Mouse (Mus musculus): ENCODE results near the gene Clrn2. TPM values are rescaled to one million over a fixed set of nuclear protein-coding genes. Genes with fewer than 3 reads are reported as not detected.
A peak's percentile ranks its signal among the peaks of the same experiment; 100 is the strongest.

Clrn2 gene
- polyA plus RNA-seq, 1 experiment, result not detected

DNA sequence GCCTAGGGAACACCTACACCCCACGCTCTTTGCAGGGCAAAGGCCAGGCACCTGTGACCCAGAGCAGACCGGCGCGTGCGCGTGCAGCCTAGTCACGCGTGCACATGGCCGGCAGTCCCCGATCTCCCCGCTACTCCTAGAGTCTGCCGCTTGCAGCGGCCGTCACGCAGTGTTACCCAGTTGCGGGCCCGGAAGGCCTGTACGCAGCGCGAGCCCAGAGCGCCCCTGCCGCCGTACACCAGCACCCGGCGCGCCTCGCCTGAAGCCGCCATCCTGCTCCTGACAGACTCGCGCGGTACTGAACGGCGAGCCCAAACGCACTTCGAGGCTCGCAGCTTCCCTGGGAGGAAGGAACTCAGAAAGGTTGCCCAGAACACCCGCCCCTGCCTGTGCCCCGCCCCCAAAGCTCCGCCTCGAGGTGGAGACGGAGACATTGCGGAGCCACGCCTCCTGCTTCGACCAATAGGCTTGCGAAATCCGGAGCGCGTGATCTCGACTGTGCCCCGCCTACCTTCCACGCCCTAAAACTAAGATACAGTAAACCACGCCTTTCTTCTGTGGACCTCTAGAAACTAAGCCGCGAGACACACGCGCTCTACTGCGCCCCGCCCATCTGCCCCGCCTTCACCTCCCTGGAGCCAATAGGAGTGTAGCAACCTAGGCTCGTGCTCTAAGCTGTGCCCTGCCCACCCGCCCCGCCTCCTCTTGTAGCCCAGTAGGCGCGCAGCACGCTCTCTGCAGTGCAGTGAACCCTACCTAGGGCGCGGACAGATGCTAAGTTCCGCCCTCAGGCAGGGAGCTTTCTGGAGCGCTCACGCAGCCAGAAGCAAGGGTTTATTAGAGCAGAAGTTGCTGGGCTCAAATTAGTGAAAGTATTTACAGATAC is 3.5 kb upstream of the Clrn2 start, which contains the start of gene Qdpr:
Gene Qdpr (minus strand): TSS at position 406 of the 886 bp plus-strand sequence.
- peak; percentile 83 for DNase-seq (ENCODE audit: low read depth)

DNA sequence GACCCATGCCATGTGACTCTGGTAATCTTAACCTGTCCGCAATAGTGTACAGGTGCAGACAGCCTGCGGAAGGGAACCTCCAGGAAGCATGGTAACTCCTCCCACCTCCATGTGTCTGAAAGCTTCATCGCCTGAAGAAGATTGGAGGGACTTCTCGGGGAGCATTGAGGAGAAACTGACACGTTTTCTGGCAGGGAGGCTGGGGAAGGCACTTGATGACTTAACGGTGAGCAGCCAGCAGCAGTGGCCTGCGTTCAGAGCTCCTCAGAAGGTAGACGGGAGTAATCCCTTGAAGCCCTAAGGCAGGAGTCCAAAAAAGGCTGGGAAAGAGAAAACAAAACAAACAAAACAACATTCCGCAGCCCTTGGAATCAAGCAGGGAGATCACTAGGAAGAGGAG is 905 bp downstream of the Clrn2 start:
- DNase-seq (ENCODE audit: low read depth), result no peak

DNA sequence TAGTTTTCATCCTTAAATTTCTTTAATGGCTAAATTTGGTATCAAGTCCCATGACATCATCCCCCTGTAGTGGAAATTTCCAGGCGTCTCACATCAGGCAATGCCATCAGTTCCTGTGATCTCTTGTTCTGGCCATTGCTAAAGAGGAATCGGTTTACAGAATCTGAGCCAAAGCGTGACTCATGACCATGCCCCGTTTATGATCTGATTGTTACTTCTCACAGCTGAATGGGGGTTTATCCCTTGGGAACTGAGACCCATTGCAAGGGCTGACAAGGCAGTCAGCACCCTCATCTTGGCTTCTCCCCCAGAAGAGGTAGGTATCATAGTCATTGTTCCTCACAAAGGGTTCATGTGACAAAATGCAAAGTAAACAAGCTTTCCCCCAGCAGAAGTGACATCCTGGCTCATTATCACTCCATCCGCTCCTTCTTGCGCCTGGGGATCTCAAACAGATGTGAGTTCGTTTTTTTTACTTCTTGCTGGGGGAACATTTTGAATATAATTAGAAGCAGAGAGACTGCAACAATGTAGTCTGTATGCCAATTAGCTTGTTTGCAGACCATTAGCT is 19.4 kb downstream of the Clrn2 start:
- no peak for DNase-seq (ENCODE audit: low read depth)

DNA sequence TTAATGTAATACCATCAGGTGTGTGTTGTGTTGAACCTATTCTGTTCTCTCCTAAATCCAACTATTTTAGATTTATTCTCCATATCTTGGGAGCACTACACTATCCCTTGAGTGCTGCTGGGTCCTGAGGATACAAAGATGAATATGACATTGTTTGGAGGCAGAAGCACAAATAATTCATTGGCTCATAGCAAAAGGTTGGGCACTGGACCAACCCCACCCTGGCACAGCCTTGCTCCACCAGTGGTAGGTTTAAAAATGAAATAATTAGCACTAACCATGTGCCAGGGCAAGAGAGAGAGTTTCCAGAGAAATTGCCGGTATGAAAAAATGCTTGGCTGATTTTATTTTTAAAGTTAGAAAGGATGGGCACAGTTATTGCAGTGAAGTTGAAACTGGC is 20.0 kb downstream of the Clrn2 start:
- no peak for DNase-seq (ENCODE audit: low read depth)

DNA sequence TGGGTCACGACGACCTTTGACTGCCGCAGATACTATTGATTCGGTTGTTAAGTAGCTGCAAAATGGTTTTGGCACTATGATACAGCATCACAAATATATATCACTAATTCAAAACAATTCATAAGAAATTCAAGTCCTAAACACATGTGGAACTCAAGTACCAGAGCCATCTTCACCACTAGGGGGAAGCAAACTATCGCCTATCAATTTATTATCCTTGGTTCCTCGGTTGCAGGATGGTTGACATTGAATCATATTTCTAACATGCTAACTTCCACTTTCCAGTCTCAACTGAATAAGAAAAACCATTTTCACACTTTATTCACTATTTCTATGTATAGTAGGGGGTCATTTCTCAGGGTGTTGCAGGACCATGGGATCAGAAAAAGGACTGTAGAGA is 20.7 kb downstream of the Clrn2 start:
- DNase-seq (ENCODE audit: low read depth), result no peak

DNA sequence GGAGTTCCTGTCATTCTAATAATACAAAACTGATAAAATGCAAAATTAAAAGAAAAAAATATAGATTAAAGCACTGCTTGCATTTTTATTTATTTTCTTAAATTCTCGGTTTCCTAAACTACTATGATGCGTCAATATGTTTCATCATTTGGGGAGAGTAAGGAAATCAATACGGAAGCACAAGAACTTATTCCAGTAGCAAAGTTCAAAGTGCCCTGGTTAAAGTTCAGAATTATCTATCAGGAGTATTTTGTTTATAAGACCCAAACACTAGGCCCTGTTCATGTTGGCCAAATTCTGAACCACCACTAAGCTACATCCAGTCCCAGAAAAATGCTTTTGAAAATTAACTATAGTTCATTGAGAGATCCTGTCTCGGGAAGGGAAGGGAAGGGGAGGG is 21.2 kb downstream of the Clrn2 start:
- no peak for DNase-seq (ENCODE audit: low read depth)

DNA sequence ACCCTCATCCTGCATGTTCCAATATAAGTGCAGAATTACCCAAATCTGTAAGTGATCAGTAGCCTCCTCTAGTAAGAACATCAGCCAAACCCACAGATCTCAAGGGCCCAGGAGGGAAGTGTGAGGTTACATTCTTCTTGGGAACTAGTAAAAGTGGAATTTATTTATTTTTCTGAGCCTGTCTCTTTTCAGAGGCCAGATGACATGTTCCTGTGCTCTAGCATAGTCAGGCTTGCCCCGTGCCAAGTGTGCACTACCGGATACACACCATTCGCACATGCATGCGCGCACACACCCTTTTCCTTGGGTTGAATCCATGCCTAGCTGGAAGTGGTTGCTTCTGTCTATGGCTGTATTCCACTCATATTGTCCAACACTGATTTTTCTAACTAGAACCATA is 22.2 kb downstream of the Clrn2 start:
- DNase-seq (ENCODE audit: low read depth), result no peak

DNA sequence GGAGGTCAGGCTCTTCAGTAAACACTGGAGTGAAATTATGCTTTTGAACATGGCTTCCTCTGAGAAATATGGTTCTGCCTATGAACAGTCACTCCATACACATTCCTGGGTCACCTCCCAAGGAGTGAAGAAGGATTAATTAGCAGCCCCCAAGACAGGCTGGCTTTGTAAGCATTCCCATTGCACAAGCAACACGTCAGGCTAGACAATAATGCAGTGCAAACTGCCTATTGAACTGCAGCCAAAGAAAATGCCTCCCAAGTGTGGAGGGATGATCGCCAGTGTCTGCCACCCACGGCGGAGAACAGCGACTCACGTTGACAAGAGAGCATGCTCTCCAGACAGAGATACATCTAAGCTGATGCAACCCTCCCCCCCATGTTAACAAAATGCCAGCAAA is 22.7 kb downstream of the Clrn2 start:
- DNase-seq (ENCODE audit: low read depth), result no peak

DNA sequence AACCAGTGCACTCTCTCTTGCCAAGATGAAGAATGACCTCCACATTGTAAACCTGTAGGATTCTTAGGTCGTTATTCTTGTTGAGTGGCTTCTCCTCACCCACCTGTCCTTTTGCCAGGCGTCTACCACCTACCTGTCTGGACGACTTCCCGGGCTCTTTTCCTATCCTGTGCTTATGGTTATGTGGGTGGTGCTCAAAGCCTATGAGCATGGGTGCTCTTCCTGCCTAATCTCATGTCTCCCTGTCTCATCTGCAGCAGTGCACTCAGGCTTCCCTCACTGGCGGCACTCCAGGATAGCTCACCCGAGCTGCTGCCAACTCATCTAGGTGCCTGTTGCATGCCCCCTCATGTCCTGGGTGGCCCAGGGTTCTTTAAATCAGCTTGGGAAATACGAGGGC is 24.1 kb downstream of the Clrn2 start:
- peak; percentile 99 for DNase-seq (ENCODE audit: low read depth)

DNA sequence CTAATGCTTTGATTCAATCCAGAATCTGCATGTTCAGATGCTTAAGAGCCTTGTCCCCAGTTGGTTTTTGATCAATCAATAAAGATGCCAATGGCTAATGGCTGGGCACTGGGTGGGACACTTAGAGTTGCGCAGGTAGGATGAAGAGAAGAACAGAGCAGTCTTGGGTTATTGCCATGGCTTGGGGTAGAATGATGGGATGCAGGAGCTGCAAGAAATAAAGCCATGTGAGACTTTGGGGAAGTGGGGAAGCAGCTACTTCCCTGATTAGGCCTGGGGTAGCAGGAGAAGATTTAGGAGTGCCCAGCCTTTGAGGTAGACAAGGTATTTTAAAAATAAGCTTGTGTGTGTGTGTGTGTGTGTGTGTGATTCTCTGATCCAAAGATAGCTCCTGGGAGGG is 26.5 kb downstream of the Clrn2 start:
- no peak for DNase-seq (ENCODE audit: low read depth)

DNA sequence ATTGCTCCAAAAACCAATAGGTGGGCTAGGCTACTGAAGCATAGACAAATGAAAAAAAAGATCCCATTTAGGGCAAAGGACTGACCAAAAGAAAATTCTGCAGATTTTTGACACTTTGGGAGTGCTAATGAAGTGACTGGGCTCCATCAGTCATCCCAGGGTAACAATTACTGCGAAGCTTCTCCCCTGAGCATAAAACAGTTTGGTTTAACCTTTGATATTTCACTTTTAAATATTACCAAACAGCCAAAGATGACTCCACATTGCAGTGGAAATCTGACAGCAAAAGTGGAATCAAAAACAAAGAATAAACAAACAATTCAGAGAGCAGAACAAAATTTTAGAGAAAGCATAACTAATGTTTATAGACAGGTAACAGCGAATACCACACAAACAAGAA is 27.6 kb downstream of the Clrn2 start:
- DNase-seq (ENCODE audit: low read depth), result no peak

DNA sequence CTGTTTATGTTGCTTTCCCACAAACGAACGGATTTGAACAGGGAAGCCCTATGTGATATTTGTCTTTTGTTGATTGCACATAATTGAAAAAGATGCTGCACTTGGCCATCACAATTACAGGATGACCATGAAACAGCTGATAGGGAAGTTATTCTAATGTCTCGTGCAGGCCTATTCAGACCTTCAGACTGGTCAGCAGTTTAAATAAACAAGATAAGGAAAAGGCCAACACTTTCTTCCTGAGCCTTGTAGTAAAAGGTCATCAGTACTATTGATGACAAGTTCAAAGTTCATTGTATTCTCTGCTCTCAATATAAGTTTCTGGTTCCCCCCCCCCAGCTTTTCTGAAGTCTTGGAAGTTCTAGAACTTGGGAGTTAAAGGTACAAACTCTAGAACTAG is 29.1 kb downstream of the Clrn2 start:
- no peak for DNase-seq (ENCODE audit: low read depth)

DNA sequence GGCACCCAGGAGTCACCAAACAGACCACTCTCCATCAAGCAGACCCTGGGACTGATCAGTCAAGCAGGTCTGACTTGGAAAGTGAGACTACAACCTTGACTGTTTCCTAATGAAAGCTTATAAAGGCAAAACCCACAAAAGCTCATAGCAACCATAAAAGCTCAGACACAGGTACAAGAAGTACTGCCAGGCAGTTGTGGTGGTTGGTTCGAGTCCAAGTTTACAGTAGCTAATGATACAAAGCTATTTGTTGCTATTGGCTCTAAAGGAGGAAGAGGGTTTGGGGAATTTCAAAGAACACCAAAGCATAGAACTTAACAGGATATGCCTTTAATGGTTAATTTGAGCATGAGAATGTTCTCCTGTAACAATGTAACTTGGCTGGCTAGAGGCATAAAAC is 30.1 kb downstream of the Clrn2 start:
- DNase-seq (ENCODE audit: low read depth), result no peak

DNA sequence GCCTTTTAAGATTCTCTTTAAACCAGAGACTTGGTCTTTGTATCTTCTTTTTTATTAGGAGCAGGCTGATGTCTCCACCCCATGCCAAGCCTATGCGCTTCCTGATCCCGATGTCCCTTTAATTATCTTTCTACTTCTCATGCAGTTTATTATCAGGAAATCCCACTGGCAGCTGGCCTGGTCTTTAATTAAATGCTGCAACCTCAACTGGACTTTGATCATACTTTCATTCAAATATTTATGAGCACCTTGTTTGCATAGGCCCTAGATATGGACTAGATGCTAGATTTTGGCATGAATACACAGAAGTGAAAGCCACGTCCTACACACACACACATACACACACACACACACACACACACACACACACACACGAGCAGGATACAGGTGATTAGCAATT is 38.2 kb downstream of the Clrn2 start:
- no peak for DNase-seq (ENCODE audit: low read depth)

DNA sequence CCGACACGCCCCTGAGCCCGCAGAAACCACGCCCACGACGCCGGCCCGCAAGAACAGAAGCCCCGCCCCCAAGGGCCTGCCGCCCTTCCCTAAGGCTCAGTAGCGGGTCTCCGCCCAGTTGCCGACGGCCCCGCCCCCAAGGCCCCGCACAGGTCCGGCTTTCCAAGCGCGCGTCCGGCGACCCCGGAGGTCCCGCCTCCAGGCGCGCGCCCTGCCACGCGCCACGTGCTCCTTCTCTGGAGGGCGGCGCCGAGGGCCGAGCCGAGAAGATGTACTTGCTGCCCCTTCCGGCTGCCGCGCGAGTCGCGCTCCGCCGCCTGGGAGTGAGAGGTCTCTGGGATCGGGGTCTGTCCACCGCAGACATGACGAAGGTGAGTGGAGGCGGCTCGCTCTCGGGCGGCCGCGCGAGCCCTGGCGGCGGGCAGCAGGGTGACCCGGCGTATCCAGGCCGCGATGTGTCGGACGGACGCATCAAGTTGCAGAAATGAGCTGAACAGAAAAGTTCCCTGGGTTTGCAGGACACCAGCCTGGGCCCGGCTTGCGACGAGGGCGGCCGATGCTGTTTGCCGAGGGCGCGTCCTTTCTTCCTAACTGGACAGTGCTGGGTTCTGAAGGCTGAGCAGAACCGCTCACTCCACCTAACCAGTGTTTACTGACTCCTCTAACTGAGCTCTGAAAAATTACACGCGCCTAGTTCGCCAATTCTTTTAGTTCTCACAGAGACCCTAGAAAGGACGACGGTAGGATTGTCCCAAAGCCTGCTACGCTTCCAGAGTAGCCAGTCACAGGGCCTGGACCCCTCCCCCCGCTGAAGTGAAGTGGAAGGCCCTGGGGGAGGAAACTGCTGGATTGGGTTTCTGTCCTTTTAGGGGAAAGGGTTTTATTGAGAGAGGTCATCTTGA is 39.9 kb downstream of the Clrn2 start, which contains the start of gene Lap3:
Gene Lap3 (plus strand): TSS at position 184 of the 902 bp plus-strand sequence.
- DNase-seq (ENCODE audit: low read depth), result no peak

DNA sequence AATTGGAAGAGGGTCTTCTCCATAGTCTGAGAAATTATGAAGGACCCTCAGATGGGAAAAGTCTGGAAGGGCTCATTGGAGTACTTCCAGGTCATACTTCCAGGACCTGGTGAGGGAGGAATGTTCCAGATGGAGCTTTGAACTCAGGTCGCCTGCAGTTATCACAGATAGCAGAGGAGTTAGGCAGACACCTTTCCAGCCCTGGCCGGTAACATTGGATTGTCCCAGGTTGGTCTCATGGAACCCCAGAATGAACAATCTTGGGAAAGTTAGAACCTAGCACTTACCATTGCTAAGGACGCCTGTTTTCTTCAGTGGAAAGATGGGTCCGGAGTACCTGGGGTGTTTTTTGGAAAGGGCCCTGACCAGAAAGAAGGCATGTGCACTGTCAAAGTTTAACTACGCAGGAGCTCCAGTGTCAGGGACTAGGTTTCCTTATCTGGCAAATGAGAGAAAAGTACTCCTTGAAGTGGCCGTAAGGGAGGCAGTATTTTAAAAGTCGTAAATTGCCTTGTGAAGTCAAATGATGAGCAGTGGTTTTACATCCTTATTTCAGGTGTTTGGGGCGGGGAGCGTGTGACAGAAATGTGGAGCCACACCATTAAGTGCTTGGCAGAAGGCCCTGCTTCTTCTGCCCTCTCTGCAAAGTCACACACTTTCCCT is 40.7 kb downstream of the Clrn2 start:
- DNase-seq (ENCODE audit: low read depth), result no peak

DNA sequence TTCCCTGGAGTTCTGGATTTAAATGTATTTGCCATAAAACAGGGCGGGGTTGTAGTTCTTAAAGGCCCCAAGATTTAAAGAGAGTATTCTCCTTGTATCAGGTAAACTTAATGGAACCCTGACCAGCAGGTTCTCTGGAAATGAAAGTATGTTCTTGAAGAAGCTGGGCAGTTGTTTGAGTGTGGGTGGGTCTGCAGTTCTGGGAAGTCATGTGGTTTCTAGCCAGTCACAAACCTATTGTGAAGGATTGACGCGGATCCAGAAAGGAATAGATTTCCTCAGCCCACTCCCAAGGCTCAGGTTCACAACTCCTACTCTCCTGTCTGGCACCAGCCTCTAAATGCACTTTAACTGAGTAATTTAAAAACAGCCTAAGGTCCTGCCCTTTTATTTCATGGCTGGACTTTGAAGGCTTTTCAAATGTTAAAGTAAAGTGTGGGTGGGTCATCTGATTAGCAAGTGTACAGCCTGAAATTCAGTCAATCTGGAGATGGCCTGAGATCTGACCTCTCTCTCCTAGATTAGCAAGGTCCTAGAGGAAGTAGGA is 42.0 kb downstream of the Clrn2 start:
- no peak for DNase-seq (ENCODE audit: low read depth)

DNA sequence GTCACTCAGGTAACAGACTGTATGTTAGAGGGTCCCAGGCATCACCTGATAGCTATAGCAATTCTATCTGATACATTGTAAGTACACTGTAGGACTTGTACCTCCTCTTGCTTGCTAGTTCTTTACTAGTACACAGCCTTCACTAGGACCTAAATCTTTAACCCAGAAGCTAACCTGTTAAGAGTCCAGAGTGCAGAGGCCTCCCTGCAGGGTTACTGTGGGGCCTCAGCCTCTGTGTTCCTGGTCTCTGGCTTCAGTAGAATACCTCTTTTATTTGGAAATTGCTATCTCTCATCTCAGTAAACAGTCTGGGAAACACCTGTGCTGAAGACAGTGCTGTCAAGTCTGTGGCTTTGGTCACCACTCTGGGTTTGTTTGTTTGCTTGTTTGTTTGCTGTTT is 42.5 kb downstream of the Clrn2 start:
- no peak for DNase-seq (ENCODE audit: low read depth)

DNA sequence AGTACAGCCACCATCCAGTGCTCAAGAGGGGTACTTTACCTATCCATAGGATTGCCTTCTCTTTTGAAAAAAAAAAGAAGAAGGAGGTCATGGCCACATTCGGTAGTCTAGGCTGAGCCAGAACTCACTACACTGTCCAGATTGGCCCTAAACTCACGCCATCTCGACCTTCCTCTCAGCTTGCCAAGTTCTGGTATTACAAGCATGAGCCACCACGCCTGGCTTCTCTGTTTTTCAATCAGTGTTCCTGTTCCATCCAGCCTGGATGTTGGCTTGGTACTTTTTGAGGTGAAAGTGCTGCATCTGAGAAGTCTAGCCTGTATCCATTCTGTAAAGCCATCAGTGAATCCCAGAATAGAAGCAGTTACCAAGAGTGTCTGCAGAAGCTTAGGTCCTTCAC is 42.9 kb downstream of the Clrn2 start:
- no peak for DNase-seq (ENCODE audit: low read depth)

DNA sequence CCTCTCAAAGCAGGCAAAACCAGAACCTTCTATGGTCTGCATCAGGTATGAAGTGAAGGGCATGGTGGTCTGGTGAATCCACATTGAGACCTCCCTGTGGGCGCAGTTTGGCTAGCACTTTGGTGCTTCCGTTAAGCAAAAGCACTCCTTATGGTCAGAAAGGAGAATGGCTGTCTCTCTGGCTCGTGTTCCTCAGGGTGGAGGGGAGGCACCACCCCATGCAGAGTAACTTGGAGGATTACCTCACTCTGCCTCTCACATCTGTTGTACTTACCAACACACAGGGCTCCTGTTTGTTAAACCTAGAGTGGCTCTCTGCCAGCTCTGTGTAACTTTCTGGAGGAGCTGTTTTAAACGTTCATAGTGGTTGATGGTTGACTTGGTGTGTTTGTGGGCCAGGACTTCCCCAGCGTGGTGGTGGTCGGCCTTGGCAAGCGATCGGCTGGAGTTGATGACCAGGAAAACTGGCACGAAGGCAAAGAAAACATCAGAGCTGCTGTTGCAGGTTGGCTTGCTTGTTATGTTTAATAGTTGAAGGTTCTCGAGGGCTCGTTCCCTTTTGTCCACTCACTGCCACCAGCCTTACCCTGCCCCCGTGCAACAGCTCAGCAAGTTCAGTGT is 43.5 kb downstream of the Clrn2 start:
- DNase-seq (ENCODE audit: low read depth), result no peak

DNA sequence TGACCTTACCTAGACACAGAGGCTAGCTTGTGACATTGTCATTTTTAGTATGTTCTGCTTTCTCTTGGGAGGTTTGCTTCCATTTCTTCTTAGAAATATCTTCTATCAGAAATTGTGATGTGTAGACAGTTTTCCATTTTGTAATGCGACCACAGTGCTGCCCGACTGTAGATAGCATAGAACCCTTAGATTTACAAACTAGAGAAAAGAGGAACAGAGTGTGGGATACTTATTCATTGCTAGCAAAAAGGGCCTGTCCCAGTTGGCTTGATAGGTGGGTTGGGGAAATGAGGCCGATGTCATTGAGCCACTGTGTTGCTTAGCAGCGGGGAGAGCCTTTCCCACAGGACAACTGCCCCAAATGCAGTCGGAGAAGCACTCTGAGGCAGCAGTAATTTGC is 44.0 kb downstream of the Clrn2 start:
- DNase-seq (ENCODE audit: low read depth), result no peak
